Mouse (Mus musculus) CH12F3 (cell line): Measurements from ENCODE around the gene Rimklb.

Source experiments
- in situ Hi-C: fragments of 300-500 bp; cut with MboI; formaldehyde crosslinking; loops from 2 replicates; pipeline ENCODE4 v1.14.3; 2020; ENCODE audit warnings: low sequenced_read_pairs

The Rimklb gene

GRCm38 (mm10) chr6:122435270-122435669 lies 63.3 kb downstream of the Rimklb start:
- in situ Hi-C loops = no loop called here

DNA sequence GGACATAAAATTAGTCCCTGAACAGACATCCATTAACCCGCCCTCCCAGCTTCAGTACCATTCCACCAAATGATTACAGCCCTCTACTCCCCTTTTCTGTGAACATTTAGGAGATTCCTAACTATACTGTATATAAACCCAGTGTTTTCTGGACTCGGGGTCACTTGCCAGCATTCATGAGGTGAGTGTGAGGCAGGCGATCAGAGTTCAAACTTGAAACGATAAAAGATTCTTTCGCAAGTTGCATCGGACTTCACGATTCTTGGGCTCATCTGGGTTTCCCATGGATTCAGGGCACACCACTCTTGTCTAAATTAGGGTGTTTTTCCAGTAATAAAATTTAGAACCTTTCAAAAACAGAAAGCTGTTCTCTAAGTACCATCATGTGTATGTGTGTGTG lies 71.1 kb downstream of the Rimklb start:
- in situ Hi-C loops = no loop called here

DNA sequence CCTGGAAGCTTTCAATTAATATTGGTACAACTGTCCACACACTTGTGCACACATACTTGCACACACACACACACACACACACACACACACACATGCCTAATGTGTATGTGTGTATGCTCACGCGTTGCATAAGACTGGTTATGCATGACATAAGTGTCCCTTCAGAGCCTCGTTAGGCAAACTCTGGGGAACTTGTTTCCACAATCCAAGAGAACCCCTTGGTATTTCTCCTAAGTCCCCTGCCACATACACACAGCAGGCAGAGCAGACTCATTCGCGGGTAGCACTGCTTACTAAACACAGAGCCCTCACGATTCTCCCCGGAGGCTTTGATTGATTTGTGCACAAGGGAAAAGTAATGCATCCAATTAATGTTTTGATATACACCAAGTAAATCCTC lies 81.5 kb downstream of the Rimklb start:
- in situ Hi-C loops = no loop called here

DNA sequence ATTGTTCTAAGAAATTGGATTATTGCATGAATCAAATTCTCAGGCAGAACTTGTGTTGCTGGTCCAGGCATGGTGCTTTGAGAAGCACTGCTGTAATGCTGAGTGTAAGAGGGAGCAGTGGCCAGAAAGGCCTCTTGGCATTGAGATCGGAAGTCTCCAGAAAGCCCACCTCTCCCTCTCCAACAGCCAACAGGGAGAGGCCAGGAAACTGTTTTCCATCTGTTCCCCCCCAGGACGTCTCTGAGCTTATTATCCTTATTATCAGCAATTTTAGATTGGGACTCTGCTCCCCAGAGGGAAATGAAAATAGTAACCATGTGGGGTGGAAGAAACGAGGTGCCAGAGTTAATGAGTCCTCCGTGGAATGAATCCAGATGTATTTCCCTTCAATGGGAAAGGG lies 82.2 kb downstream of the Rimklb start:
- in situ Hi-C loops = no loop called here

DNA sequence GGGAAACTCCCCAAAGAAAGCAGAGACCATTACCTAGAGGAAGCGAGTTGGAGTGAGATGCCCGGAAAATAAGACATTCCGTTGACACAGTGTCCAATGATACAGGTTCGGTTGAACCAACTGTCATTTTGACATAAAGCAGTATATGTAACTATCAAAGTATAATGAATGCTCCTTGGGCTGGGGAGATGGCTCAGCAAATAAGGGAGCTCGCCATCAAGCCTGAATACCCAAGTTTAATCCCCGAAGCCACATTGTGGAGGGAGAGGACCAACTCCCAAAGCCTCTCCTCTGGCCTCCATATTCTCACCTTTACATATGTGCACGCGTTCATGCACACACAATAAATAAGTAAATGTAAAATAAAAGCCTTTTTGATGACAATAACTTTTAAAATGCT lies 87.3 kb downstream of the Rimklb start:
- in situ Hi-C loops = no loop called here

- in situ Hi-C loops = no loop called here
Measured at GRCm38 (mm10) chr6:122402240-122402639, 96.3 kb downstream of the Rimklb start.

DNA sequence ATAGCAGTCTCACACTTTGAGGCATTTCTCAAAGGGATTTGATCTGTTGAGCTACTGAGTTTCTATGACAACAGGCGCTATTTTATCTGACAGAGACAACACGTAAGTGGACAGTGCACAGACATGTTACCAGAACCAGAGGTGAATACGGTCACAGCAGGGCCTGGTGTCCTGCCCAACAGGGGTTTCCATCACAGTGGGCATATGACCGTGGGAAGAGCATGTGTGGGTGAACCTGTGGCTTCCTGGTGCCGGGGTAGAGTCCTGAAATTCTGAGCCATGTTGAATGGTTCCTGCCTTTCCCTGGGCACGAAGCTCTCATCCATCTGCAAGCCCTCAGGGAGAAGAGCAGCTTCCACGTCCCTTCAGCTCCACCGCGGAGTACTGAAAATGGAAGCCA lies 98.3 kb downstream of the Rimklb start:
- in situ Hi-C loops = no loop called here
